Mouse (Mus musculus): ENCODE results near the gene Nme7.

DNA sequence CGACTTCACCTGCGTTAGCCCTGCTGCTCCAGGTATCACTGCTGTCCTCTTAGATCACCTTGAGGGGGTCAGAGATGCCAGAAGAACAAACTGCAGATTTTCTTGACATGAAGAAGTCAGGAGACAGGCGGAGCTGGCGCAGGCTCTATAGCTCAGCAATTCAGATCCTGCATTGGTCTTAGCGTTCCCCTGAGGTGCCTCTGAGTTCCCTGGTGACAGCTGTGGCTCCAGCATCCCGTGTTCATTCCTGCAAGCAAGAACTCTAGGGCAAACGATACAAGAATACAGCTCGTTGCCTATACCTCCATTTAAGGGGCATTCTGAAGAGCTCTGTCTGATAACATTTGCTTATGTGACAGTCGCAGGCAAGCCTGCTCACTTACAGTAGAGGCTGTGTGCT is 124.7 kb downstream of the Nme7 start:
- no peak for TF ChIP-seq CTCF (IDR thresholded peaks at IDR 0.05; ENCODE audit: extremely low read depth, insufficient read depth, low read length)
- TF ChIP-seq POLR2A (IDR thresholded peaks at IDR 0.05; ENCODE audit: extremely low read depth, insufficient read depth, low read length): no peak
